Mouse (Mus musculus): Measurements from ENCODE around the gene Aes.

- TF ChIP-seq CTCF (IDR thresholded peaks at IDR 0.05; ENCODE audit: low read depth) (no peak), EP300 (IDR thresholded peaks at IDR 0.05; ENCODE audit: low read depth) (no peak)
These were observed 53.5 kb downstream of the Aes start for GRCm38 (mm10) chr10:81612779-81613178.
